7 mouse cellular contexts compared by ENCODE assay signal in the genomic region with DNA sequence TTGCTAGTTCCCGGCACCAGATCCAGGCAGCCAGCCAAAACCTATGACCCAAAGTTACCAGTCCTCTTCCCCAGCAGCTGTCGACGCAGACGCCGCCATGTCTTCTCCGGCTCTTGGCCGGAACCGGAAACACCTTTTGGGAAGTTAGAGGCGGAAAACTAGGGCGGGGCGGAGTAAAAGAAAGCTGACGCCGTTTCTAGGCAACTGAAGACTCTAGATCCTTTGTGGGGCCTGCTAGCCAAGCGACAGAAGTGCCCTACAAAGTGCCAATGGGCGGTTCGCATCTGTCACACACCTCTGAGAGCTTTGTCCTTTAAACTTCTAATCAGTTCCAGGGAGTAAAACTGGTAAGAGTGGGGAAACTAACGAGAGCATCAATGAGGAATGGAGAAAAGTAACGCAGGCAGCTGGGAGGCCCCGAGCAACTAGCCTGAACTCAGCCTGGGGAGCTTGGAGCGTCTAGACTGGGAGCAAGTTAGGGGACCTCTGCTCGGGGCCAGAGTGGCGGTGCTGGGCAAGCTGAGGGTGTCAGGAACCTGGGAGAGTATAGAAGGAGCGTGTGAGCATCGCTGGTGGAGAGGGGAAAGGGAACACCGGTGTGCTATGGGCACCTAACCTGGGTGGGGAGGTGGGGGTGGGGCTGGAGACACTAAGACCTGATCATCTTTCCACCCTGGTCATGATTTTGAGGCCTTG. TPM values are rescaled to one million over a fixed set of nuclear protein-coding genes. Genes with fewer than 3 reads are reported as not detected.
DNase-seq lines count a peak whose midpoint lies in the region; ATAC-seq lines count a peak whose summit lies in the region.

A gene (minus strand): TSS at position 131 of the 696 bp plus-strand sequence.
A gene (plus strand): TSS at position 179 of the 696 bp plus-strand sequence.

- peak within 1 kb of the TSS; percentile 80 for H3K9ac ChIP-seq in embryonic facial prominence, embryonic 11.5 days (replicated peaks; ENCODE audit: low read length)
- H3K9ac ChIP-seq in limb, embryonic 11.5 days (ENCODE audit: low read length): peak within 1 kb of the TSS; percentile 78
- peak within 1 kb of the TSS; percentile 74 for H3K9ac ChIP-seq in midbrain, embryonic 14.5 days (replicated peaks; ENCODE audit: low read length)

- ATAC-seq in embryonic facial prominence, embryonic 11.5 days (replicated peaks; ENCODE audit: insufficient number of reproducible peaks, low FRiP score, low TSS enrichment, low read depth): peak; percentile 77
- ATAC-seq in limb, embryonic 11.5 days (ENCODE audit: insufficient number of reproducible peaks, low FRiP score, low TSS enrichment, low read depth): peak; percentile 83; the same call in 1 of the 2 replicates
- peak; percentile 85 for ATAC-seq in midbrain, embryonic 14.5 days (ENCODE audit: low FRiP score, low TSS enrichment)

- no peaks in the 10 kb centered on the region for H3K4me1 ChIP-seq in embryonic facial prominence, embryonic 11.5 days (ENCODE audit: control insufficient read depth, insufficient read depth, low read length)
- peaks cover 9% of the 10 kb centered on the region; the same call in 1 of the 2 replicates for H3K4me1 ChIP-seq in limb, embryonic 11.5 days (ENCODE audit: control insufficient read depth, insufficient read depth, low read length)
- peaks cover 14% of the 10 kb centered on the region for H3K4me1 ChIP-seq in midbrain, embryonic 14.5 days (ENCODE audit: control insufficient read depth, insufficient read depth, low read length)

- H3K4me3 ChIP-seq in embryonic facial prominence, embryonic 11.5 days (ENCODE audit: low read depth, low read length): peak within 1 kb of the TSS; percentile 87
- H3K4me3 ChIP-seq in limb, embryonic 11.5 days (ENCODE audit: low read depth, low read length): peak within 1 kb of the TSS; percentile 85
- peak within 1 kb of the TSS; percentile 82 for H3K4me3 ChIP-seq in midbrain, embryonic 14.5 days (replicated peaks; ENCODE audit: low read depth, low read length)

- no peaks in the 10 kb centered on the region; the same call in 1 of the 2 replicates for H3K36me3 ChIP-seq in embryonic facial prominence, embryonic 11.5 days (replicated peaks; ENCODE audit: control insufficient read depth, insufficient read depth, low read depth, low read length)
- H3K36me3 ChIP-seq in limb, embryonic 11.5 days (ENCODE audit: control insufficient read depth, insufficient read depth, low read length): peaks cover 6% of the 10 kb centered on the region; the same call in 1 of the 2 replicates
- peaks cover 39% of the 10 kb centered on the region for H3K36me3 ChIP-seq in midbrain, embryonic 14.5 days (ENCODE audit: control insufficient read depth, insufficient read depth, low read length)

- DNase-seq in adrenal gland, postnatal 14 days: peak; percentile 93
- DNase-seq in embryonic facial prominence, embryonic 11.5 days (ENCODE audit: low spot score): peak; percentile 97
- peak; percentile 99 for DNase-seq in heart, adult 11 months
- DNase-seq in kidney, adult 18-20 months: peak; percentile 86
- DNase-seq in limb, embryonic 11.5 days (ENCODE audit: low spot score): peak; percentile 86
- peak; percentile 95 for DNase-seq in midbrain, embryonic 14.5 days
- peak; percentile 63 to 71 for DNase-seq in spleen, adult 18-20 months

- H3K27me3 ChIP-seq in embryonic facial prominence, embryonic 11.5 days (ENCODE audit: control insufficient read depth, insufficient read depth, low read length): no peaks in the 10 kb centered on the region
- no peaks in the 10 kb centered on the region for H3K27me3 ChIP-seq in limb, embryonic 11.5 days (ENCODE audit: control insufficient read depth, insufficient read depth, low read length)
- no peaks in the 10 kb centered on the region for H3K27me3 ChIP-seq in midbrain, embryonic 14.5 days (ENCODE audit: control insufficient read depth, insufficient read depth, low read length)

- H3K27ac ChIP-seq in embryonic facial prominence, embryonic 11.5 days (replicated peaks; ENCODE audit: low read depth, low read length): no peak within 1 kb of the TSS
- H3K27ac ChIP-seq in limb, embryonic 11.5 days (replicated peaks; ENCODE audit: low read depth, low read length): no peak within 1 kb of the TSS
- peak within 1 kb of the TSS; percentile 46 for H3K27ac ChIP-seq in midbrain, embryonic 14.5 days (replicated peaks; ENCODE audit: low read depth, low read length)

- WGBS in embryonic facial prominence, embryonic 11.5 days: 8% methylated on average over 25 of the region's 25 CpGs
- WGBS in limb, embryonic 11.5 days: 10% methylated on average over 25 of the region's 25 CpGs
- 9% methylated on average over 25 of the region's 25 CpGs for WGBS in midbrain, embryonic 14.5 days

- H3K9me3 ChIP-seq in embryonic facial prominence, embryonic 11.5 days (replicated peaks; ENCODE audit: control insufficient read depth, low read length): no peaks in the 10 kb centered on the region
- H3K9me3 ChIP-seq in limb, embryonic 11.5 days (ENCODE audit: control insufficient read depth, low read length): no peaks in the 10 kb centered on the region
- H3K9me3 ChIP-seq in midbrain, embryonic 14.5 days (ENCODE audit: control insufficient read depth, low read length): no peaks in the 10 kb centered on the region

- H3K4me2 ChIP-seq in embryonic facial prominence, embryonic 11.5 days (ENCODE audit: low read depth, low read length): peak within 1 kb of the TSS; percentile 46
- peak within 1 kb of the TSS; percentile 83 for H3K4me2 ChIP-seq in limb, embryonic 11.5 days (ENCODE audit: low read depth, severe bottlenecking)
- H3K4me2 ChIP-seq in midbrain, embryonic 14.5 days (ENCODE audit: low read length): peak within 1 kb of the TSS; percentile 88

RNA-seq across cellular contexts. Expression of the first gene that starts in this region (rescaled TPM):
- total RNA-seq in adrenal gland, postnatal 14 days (2021): 37.9 and 40.4 TPM in 2 replicates
- 9.4 TPM in 2 replicates for polyA plus RNA-seq in embryonic facial prominence, embryonic 11.5 days (2014; fragmentation: Nextera tagmentation; extraction: Ambion mirVana)
- polyA plus RNA-seq in limb, embryonic 11.5 days (2014; fragmentation: Nextera tagmentation; extraction: Ambion mirVana): 8.8 and 9.2 TPM in 2 replicates
- polyA plus RNA-seq in midbrain, embryonic 14.5 days (2014; fragmentation: Nextera tagmentation; extraction: Ambion mirVana): 9.8 and 30.4 TPM in 2 replicates

RNA-seq across cellular contexts. Expression of the second gene that starts in this region (rescaled TPM):
- 3.2 and 4.5 TPM in 2 replicates for total RNA-seq in adrenal gland, postnatal 14 days (2021)
- polyA plus RNA-seq in embryonic facial prominence, embryonic 11.5 days (2014; fragmentation: Nextera tagmentation; extraction: Ambion mirVana): 14.1 and 14.5 TPM in 2 replicates
- 13.6 and 16.1 TPM in 2 replicates for polyA plus RNA-seq in limb, embryonic 11.5 days (2014; fragmentation: Nextera tagmentation; extraction: Ambion mirVana)
- polyA plus RNA-seq in midbrain, embryonic 14.5 days (2014; fragmentation: Nextera tagmentation; extraction: Ambion mirVana): 15.8 and 19.7 TPM in 2 replicates
